ENCODE assay signal across 25 mouse cellular contexts in the genomic region with DNA sequence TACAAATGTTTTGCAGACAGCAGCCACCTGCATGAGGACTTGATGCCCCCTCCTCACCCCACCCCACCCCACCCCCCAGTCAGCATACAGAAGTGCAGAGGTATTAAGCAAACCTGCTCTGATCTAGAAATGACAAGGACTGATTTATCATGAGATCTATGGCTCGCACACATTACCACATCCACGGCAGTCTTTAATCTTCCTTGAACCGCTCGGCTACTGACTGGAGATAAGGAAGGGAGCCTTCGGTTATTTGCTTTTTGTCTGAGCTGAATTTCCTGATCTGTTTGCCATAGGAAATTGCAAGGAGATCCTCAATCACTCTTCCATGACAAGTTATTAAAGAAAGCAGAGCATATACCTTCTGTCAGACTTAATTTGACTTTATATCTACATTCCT.
DNase-seq lines count a peak whose midpoint lies in the region; ATAC-seq and TF ChIP-seq lines count a peak whose summit lies in the region.
"Had no signal": no experiment of that assay in that cellular context is flagged by ENCODE, and none has a peak within 500 bp of the region (broad histone marks: within the 10 kb centered on the region; RNA-seq: fewer than 3 reads in every experiment).

No protein-coding gene starts in this region.

- H3K9ac ChIP-seq in intestine, embryonic 14.5 days (ENCODE audit: low read length), result no peak overlapping the region
- no peak overlapping the region for H3K9ac ChIP-seq in intestine, postnatal 0 days (ENCODE audit: low read depth, low read length)
- no peak overlapping the region for H3K9ac ChIP-seq in MEL (ENCODE audit: control insufficient read depth, low read depth, low read length, poor library complexity, severe bottlenecking)
- H3K9ac ChIP-seq in liver, embryonic 13.5 days, result no peak overlapping the region
- H3K9ac ChIP-seq: forebrain, embryonic 13.5 days; forebrain, postnatal 0 days; hindbrain, embryonic 13.5 days had no signal

- DNase-seq in intestine, embryonic 14.5 days (ENCODE audit: low spot score), result no peak
- peak; percentile 18 for DNase-seq in MEL (ENCODE audit: low read depth, low spot score)
- no peak for DNase-seq in liver, embryonic 13.5 days
- no peak for DNase-seq in adrenal gland, postnatal 4 days (ENCODE audit: low spot score in 2 of 2)
- DNase-seq in lung, postnatal 10 days, result no peak
- DNase-seq: adrenal gland, adult 8-10 months; adrenal gland, postnatal 36 days; cerebellum, adult 11-12 months; cerebellum, adult 8-10 months; cerebellum, postnatal 10 days; cerebellum, postnatal 36 days; forebrain, postnatal 0 days; gastrocnemius, adult 2 months; gastrocnemius, postnatal 14 days; heart, adult 11 months had no signal

- no peak for TF ChIP-seq RAD21 in MEL (IDR thresholded peaks at IDR 0.05; ENCODE audit: low read depth, low read length)

- no peak overlapping the region for H3K4me2 ChIP-seq in intestine, embryonic 14.5 days (ENCODE audit: low read length)
- H3K4me2 ChIP-seq in intestine, postnatal 0 days (replicated peaks; ENCODE audit: low read depth), result no peak overlapping the region
- no peak overlapping the region for H3K4me2 ChIP-seq in liver, embryonic 13.5 days
- H3K4me2 ChIP-seq: forebrain, embryonic 13.5 days; heart, embryonic 11.5 days; hindbrain, embryonic 13.5 days had no signal

- WGBS in intestine, embryonic 14.5 days, result 57% methylated on average over 5 of the region's 5 CpGs
- WGBS in intestine, postnatal 0 days, result 27% methylated on average over 5 of the region's 5 CpGs
- 2% methylated on average over 5 of the region's 5 CpGs for WGBS in liver, embryonic 13.5 days (ENCODE audit: insufficient replicate concordance)

- TF ChIP-seq POLR2A in MEL (IDR thresholded peaks at IDR 0.05; ENCODE audit: control insufficient read depth in 1 of 2, insufficient read depth in 1 of 2, low read depth in 1 of 2, low read length in 2 of 2, poor library complexity in 1 of 2), result no peak

- no peak overlapping the region for H3K4me3 ChIP-seq in intestine, embryonic 14.5 days (ENCODE audit: low read depth, low read length)
- no peak overlapping the region for H3K4me3 ChIP-seq in intestine, postnatal 0 days (ENCODE audit: low read depth, low read length)
- no peak overlapping the region for H3K4me3 ChIP-seq in MEL (ENCODE audit: control insufficient read depth in 1 of 2, insufficient read depth in 1 of 2, low read depth in 2 of 2, low read length in 2 of 2)
- H3K4me3 ChIP-seq in liver, embryonic 13.5 days (replicated peaks), result no peak overlapping the region
- H3K4me3 ChIP-seq: forebrain, embryonic 10.5 days; forebrain, embryonic 13.5 days; gastrocnemius, adult 2 months; hindbrain, embryonic 13.5 days had no signal

- H3K4me1 ChIP-seq in intestine, embryonic 14.5 days (replicated peaks; ENCODE audit: control insufficient read depth, insufficient read depth, low read length), result no peaks in the 10 kb centered on the region
- no peaks in the 10 kb centered on the region for H3K4me1 ChIP-seq in intestine, postnatal 0 days (replicated peaks; ENCODE audit: control insufficient read depth, insufficient read depth, low read length)
- H3K4me1 ChIP-seq in MEL (ENCODE audit: control insufficient read depth in 1 of 2, insufficient read depth in 2 of 2, low read length in 2 of 2), result peaks cover 3 to 5% of the 10 kb centered on the region in 2 experiments; a peak in 3 of 4 replicates
- H3K4me1 ChIP-seq in liver, embryonic 13.5 days (replicated peaks), result peaks cover 17% of the 10 kb centered on the region
- H3K4me1 ChIP-seq: forebrain, embryonic 10.5 days; forebrain, embryonic 13.5 days; hindbrain, embryonic 13.5 days had no signal

- TF ChIP-seq CTCF in intestine, postnatal 0 days (IDR thresholded peaks at IDR 0.05; ENCODE audit: low read depth), result no peak
- no peak for TF ChIP-seq CTCF in MEL (IDR thresholded peaks at IDR 0.05 in 2 of 3, conservative IDR thresholded peaks at IDR 0.05 in 1 of 3; ENCODE audit: control insufficient read depth in 1 of 3, insufficient read depth in 1 of 3, low read depth in 2 of 3, low read length in 3 of 3, poor library complexity in 1 of 3, severe bottlenecking in 1 of 3)

- TF ChIP-seq EP300 in MEL (IDR thresholded peaks at IDR 0.05; ENCODE audit: low read depth in 1 of 2, low read length in 2 of 2), result peak; percentile 70 to 82; a peak in 3 of 4 replicates

- no peaks in the 10 kb centered on the region for H3K27me3 ChIP-seq in intestine, embryonic 14.5 days (replicated peaks; ENCODE audit: control insufficient read depth, insufficient read depth, low read length)
- H3K27me3 ChIP-seq in intestine, postnatal 0 days (replicated peaks; ENCODE audit: control insufficient read depth, insufficient read depth, low read length), result no peaks in the 10 kb centered on the region
- no peaks in the 10 kb centered on the region for H3K27me3 ChIP-seq in MEL (ENCODE audit: control insufficient read depth in 1 of 2, insufficient read depth in 2 of 2, low read length in 2 of 2)
- H3K27me3 ChIP-seq in liver, embryonic 13.5 days, result no peaks in the 10 kb centered on the region
- H3K27me3 ChIP-seq: forebrain, embryonic 13.5 days; hindbrain, embryonic 13.5 days had no signal

- no peaks in the 10 kb centered on the region for H3K9me3 ChIP-seq in intestine, embryonic 14.5 days (ENCODE audit: control insufficient read depth, low read length)
- no peaks in the 10 kb centered on the region for H3K9me3 ChIP-seq in intestine, postnatal 0 days (ENCODE audit: control insufficient read depth)
- no peaks in the 10 kb centered on the region for H3K9me3 ChIP-seq in MEL (replicated peaks; ENCODE audit: insufficient read depth, low read length)
- H3K9me3 ChIP-seq in liver, embryonic 13.5 days (replicated peaks), result no peaks in the 10 kb centered on the region
- H3K9me3 ChIP-seq: forebrain, embryonic 10.5 days; forebrain, embryonic 13.5 days; hindbrain, embryonic 13.5 days had no signal

- 0 out of 2 replicates have a peak, but pooled peaks have one; percentile 43 for ATAC-seq in intestine, embryonic 14.5 days (replicated peaks; ENCODE audit: low FRiP score, low TSS enrichment, low read depth)
- no peak for ATAC-seq in intestine, postnatal 0 days
- peak; percentile 69 for ATAC-seq in liver, embryonic 13.5 days (ENCODE audit: low read depth)
- peak; percentile 62 for ATAC-seq in megakaryocyte-erythroid progenitor cell, adult 5-6 weeks (replicated peaks; ENCODE audit: low FRiP score, low TSS enrichment, poor library complexity, severe bottlenecking)
- ATAC-seq: activated CD4-positive, CD25-positive, alpha-beta regulatory T cell, adult 4 months; CD4-positive, CD25-positive, alpha-beta regulatory T cell, adult 4 months; forebrain, embryonic 13.5 days; forebrain, postnatal 0 days; hindbrain, postnatal 0 days; inflammation-experienced regulatory T-cells, adult 6 months had no signal

- H3K36me3 ChIP-seq in intestine, embryonic 14.5 days (ENCODE audit: control insufficient read depth, insufficient read depth, low read length), result no peaks in the 10 kb centered on the region
- no peaks in the 10 kb centered on the region for H3K36me3 ChIP-seq in intestine, postnatal 0 days (ENCODE audit: control insufficient read depth, insufficient read depth)
- peaks cover 0 to 20% of the 10 kb centered on the region in 2 experiments; a peak in 2 of 4 replicates for H3K36me3 ChIP-seq in MEL (ENCODE audit: control insufficient read depth in 1 of 2, insufficient read depth in 2 of 2, low read length in 2 of 2)
- no peaks in the 10 kb centered on the region for H3K36me3 ChIP-seq in liver, embryonic 13.5 days
- H3K36me3 ChIP-seq: forebrain, embryonic 10.5 days; hindbrain, embryonic 13.5 days had no signal

- H3K79me2 ChIP-seq in MEL (ENCODE audit: control insufficient read depth, insufficient read depth, low read length, poor library complexity), result no peaks in the 10 kb centered on the region

- H3K27ac ChIP-seq in intestine, embryonic 14.5 days (ENCODE audit: low read depth), result no peak overlapping the region
- H3K27ac ChIP-seq in intestine, postnatal 0 days (ENCODE audit: low read depth, low read length), result no peak overlapping the region
- no peak overlapping the region for H3K27ac ChIP-seq in MEL (ENCODE audit: control insufficient read depth, low read depth, low read length)
- no peak overlapping the region for H3K27ac ChIP-seq in liver, embryonic 13.5 days
- H3K27ac ChIP-seq: forebrain, embryonic 10.5 days; forebrain, embryonic 13.5 days; gastrocnemius, adult 2 months; hindbrain, embryonic 13.5 days; hindbrain, postnatal 0 days had no signal

TF ChIP-seq in MEL, 35 proteins besides CTCF, POLR2A, EP300 and RAD21:
- TF ChIP-seq RCOR1 (IDR thresholded peaks at IDR 0.05; ENCODE audit: low read depth, low read length) (peak; percentile 54; the same call in 1 of the 2 replicates), HCFC1 (IDR thresholded peaks at IDR 0.05; ENCODE audit: low read depth, low read length) (no peak), GATA1 (IDR thresholded peaks at IDR 0.05; ENCODE audit: low read depth, low read length) (peak; percentile 70), TCF12 (IDR thresholded peaks at IDR 0.05; ENCODE audit: low read depth, low read length) (peak; percentile 87), ETS1 (IDR thresholded peaks at IDR 0.05; ENCODE audit: low read depth, low read length) (peak; percentile 56)
TF ChIP-seq in MEL: peak in this region for 4.
